ENCODE assay signal across 10 mouse cellular contexts in genomic region chr11:52368176-52368985, GRCm38 (mm10). TPM values are rescaled to one million over a fixed set of nuclear protein-coding genes. Genes with fewer than 3 reads are reported as not detected.
A peak's percentile ranks its signal among the peaks of the same experiment; 100 is the strongest.
DNase-seq lines count a peak whose midpoint lies in the region; ATAC-seq and TF ChIP-seq lines count a peak whose summit lies in the region.
"Had no signal": no experiment of that assay in that cellular context is flagged by ENCODE, and none has a peak within 500 bp of the region (broad histone marks: within the 10 kb centered on the region; RNA-seq: fewer than 3 reads in every experiment).

No protein-coding gene starts in this region.

- H3K36me3 ChIP-seq in kidney, postnatal 0 days (ENCODE audit: insufficient read depth, low read length), result no peaks in the 10 kb centered on the region
- H3K36me3 ChIP-seq in kidney, embryonic 16.5 days (ENCODE audit: insufficient read depth, low read length), result no peaks in the 10 kb centered on the region

- H3K4me3 ChIP-seq in kidney, postnatal 0 days (replicated peaks; ENCODE audit: low read depth, low read length), result no peak overlapping the region
- no peak overlapping the region for H3K4me3 ChIP-seq in kidney, embryonic 16.5 days (ENCODE audit: low read length)
- H3K4me3 ChIP-seq in bone marrow, adult 2 months (replicated peaks; ENCODE audit: control insufficient read depth, low read depth, low read length), result no peak overlapping the region

- H3K4me1 ChIP-seq in kidney, postnatal 0 days (replicated peaks; ENCODE audit: insufficient read depth, low read length), result peaks cover 21% of the 10 kb centered on the region
- peaks cover 38% of the 10 kb centered on the region for H3K4me1 ChIP-seq in kidney, embryonic 16.5 days (ENCODE audit: insufficient read depth, low read length)
- peaks cover 4% of the 10 kb centered on the region for H3K4me1 ChIP-seq in bone marrow, adult 2 months (ENCODE audit: control insufficient read depth, insufficient read depth, low read length)

- TF ChIP-seq CTCF in kidney, postnatal 0 days (IDR thresholded peaks at IDR 0.05; ENCODE audit: low read depth), result no peak
- no peak for TF ChIP-seq CTCF in bone marrow, adult 2 months (IDR thresholded peaks at IDR 0.05; ENCODE audit: control insufficient read depth, insufficient read depth, low read length)

- 54% methylated on average over 10 of the region's 10 CpGs for WGBS in kidney, postnatal 0 days
- WGBS in kidney, embryonic 16.5 days, result 61% methylated on average over 10 of the region's 10 CpGs
- 33% methylated on average over 10 of the region's 10 CpGs for WGBS in bone marrow, adult 2 months

- no peak for ATAC-seq in kidney, postnatal 0 days (replicated peaks; ENCODE audit: low FRiP score, low read depth)
- no peak for ATAC-seq in kidney, embryonic 16.5 days (ENCODE audit: low FRiP score, low TSS enrichment)
- ATAC-seq in megakaryocyte-erythroid progenitor cell, adult 5-6 weeks (replicated peaks; ENCODE audit: low FRiP score, low TSS enrichment, poor library complexity, severe bottlenecking), result no peak
- ATAC-seq: forebrain, embryonic 16.5 days had no signal

- H3K27me3 ChIP-seq in kidney, postnatal 0 days (ENCODE audit: insufficient read depth, low read length), result no peaks in the 10 kb centered on the region
- no peaks in the 10 kb centered on the region for H3K27me3 ChIP-seq in kidney, embryonic 16.5 days (ENCODE audit: insufficient read depth, low read length)

- H3K9ac ChIP-seq in kidney, postnatal 0 days (ENCODE audit: low read depth, low read length), result 0 out of 2 replicates have a peak overlapping the region, but pooled peaks have one; percentile 5
- H3K9ac ChIP-seq in kidney, embryonic 16.5 days (replicated peaks; ENCODE audit: low read length), result no peak overlapping the region

- no peaks in the 10 kb centered on the region for H3K9me3 ChIP-seq in kidney, postnatal 0 days (replicated peaks; ENCODE audit: low read length)
- H3K9me3 ChIP-seq in kidney, embryonic 16.5 days (ENCODE audit: low read length), result no peaks in the 10 kb centered on the region
- H3K9me3 ChIP-seq: G1E had no signal

- DNase-seq in kidney, postnatal 0 days (ENCODE audit: low spot score), result no peak
- peak; percentile 57 for DNase-seq in ES-CJ7 (ENCODE audit: low read depth, low spot score)
- DNase-seq in naive thymus-derived CD4-positive, alpha-beta T cell, adult 2 months (ENCODE audit: low read depth), result peak; percentile 31
- no peak for DNase-seq in retina, embryonic 14.5 days (ENCODE audit: low spot score)
- DNase-seq: heart, postnatal 4 days had no signal

- no peak overlapping the region for H3K4me2 ChIP-seq in kidney, postnatal 0 days (ENCODE audit: low read length)
- H3K4me2 ChIP-seq in kidney, embryonic 16.5 days (replicated peaks; ENCODE audit: low read depth, low read length), result no peak overlapping the region

- no peak for TF ChIP-seq POLR2A in bone marrow, adult 2 months (IDR thresholded peaks at IDR 0.05; ENCODE audit: borderline replicate concordance, control insufficient read depth, low read depth, low read length)

- H3K27ac ChIP-seq in kidney, postnatal 0 days, result 0 out of 2 replicates have a peak overlapping the region, but pooled peaks have one; percentile 13
- no peak overlapping the region for H3K27ac ChIP-seq in kidney, embryonic 16.5 days (ENCODE audit: low read length)
- H3K27ac ChIP-seq in bone marrow, adult 2 months (ENCODE audit: control insufficient read depth, insufficient read depth, low read depth, low read length, poor library complexity), result peak overlapping the region; percentile 64; the same call in 1 of the 2 replicates

RNA-seq across cellular contexts. Expression of gene Vdac1, which starts 7.7 kb away (rescaled TPM):
- polyA plus RNA-seq in kidney, postnatal 0 days (2015; fragmentation: Nextera tagmentation; extraction: Ambion mirVana), result 355 and 398 TPM in 2 replicates
- polyA plus RNA-seq in kidney, embryonic 16.5 days (2015; fragmentation: Nextera tagmentation; extraction: Ambion mirVana), result 407 and 427 TPM in 2 replicates
- 68.5 and 89.4 TPM in 2 replicates for polyA plus RNA-seq in bone marrow, adult 2 months (2011; ENCODE audit: insufficient read depth, insufficient read length, low replicate concordance, missing spikeins)
- total RNA-seq in megakaryocyte-erythroid progenitor cell, adult 5-6 weeks (2014; fragmentation: Nextera tagmentation), result 192 and 199 TPM in 2 replicates
- 232 and 301 TPM in 2 replicates for total RNA-seq in megakaryocyte-erythroid progenitor cell, adult 5-6 weeks (2017)

RNA-seq across cellular contexts. Expression of gene 9530068E07Rik, which starts 27.8 kb away (rescaled TPM):
- 228 and 245 TPM in 2 replicates for polyA plus RNA-seq in kidney, postnatal 0 days (2015; fragmentation: Nextera tagmentation; extraction: Ambion mirVana)
- polyA plus RNA-seq in kidney, embryonic 16.5 days (2015; fragmentation: Nextera tagmentation; extraction: Ambion mirVana), result 251 and 263 TPM in 2 replicates
- 13.4 and 29.2 TPM in 2 replicates for polyA plus RNA-seq in bone marrow, adult 2 months (2011; ENCODE audit: insufficient read depth, insufficient read length, low replicate concordance, missing spikeins)
- total RNA-seq in megakaryocyte-erythroid progenitor cell, adult 5-6 weeks (2014; fragmentation: Nextera tagmentation), result 49.7 and 60.7 TPM in 2 replicates
- 51.1 and 58.3 TPM in 2 replicates for total RNA-seq in megakaryocyte-erythroid progenitor cell, adult 5-6 weeks (2017)

Comparison
In these comparisons a context has a peak if more than half of its experiments do, and no peak if none do; other contexts are left out.
1. DNase-seq: peak in ES-CJ7 (single experiment) and naive thymus-derived CD4-positive, alpha-beta T cell, adult 2 months (single experiment); none in kidney, postnatal 0 days (single experiment) and retina, embryonic 14.5 days (single experiment).